Mouse (Mus musculus): Measurements from ENCODE around the gene Syce3. TPM values are rescaled to one million over a fixed set of nuclear protein-coding genes. Genes with fewer than 3 reads are reported as not detected.
A peak's percentile ranks its signal among the peaks of the same experiment; 100 is the strongest.

Syce3 gene
- total RNA-seq, 2 experiments from 2014 or later = not detected

DNA sequence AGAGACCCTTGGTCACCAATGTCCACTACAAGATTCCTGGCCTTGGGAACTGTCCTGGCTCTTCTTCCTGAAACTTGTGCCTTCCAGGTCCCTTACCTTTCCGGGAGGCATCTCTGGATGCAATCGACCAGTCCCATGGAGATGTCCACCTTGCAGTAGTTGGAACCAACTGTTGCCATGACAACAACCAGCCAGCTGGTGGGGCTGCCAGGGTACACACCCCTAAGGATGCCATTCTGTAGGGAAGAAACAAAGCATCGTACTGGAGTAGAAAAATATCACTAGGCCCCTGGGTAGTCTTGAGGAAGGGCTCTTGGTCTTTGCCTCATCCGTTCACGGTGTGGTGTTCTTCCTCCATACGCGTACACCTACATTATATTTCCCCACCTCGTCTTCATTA, 14.3 kb upstream of the Syce3 start:
- DNase-seq (ENCODE audit: low spot score in 2 of 2) = no peak

DNA sequence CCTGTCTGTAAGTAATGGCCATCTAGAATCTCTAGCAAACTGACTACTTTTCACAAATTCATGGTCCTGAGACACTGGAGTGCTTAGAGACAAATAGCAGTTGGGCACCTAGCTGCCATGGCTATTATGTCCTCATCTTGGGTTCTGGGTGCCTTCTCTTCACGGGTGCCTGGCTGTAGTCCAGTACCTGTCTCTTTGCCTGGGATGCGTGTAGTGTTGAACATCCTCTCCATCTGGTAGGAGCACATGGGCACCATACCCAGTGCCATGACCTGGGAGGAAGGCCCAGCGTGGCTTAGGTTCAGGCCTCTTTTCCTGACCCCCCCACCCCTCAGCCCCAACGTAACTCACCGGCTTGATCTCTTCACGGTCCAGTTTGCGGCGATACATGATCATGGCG, 11.6 kb upstream of the Syce3 start:
- DNase-seq (ENCODE audit: low spot score in 2 of 2) = no peak

DNA sequence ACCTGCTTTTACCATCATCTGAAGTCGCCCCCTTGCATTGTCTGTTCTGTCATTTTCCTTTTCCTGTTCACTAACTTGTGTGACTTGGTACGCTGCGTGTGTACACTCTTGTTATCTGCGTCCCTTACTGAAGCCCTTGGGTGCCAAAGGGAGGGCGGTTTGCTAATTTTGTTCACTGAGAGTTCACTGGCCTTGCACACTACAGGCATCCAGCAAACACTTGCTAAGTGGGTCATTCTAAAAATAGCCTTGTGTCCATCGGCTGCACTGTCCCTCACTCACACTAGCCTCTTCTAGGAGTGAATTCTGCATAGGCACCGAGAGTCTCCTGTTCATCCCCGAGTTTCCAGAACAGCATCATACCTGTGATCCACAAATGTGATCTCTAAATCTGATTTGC, 5.0 kb upstream of the Syce3 start:
- DNase-seq (ENCODE audit: low spot score in 2 of 2) = no peak

DNA sequence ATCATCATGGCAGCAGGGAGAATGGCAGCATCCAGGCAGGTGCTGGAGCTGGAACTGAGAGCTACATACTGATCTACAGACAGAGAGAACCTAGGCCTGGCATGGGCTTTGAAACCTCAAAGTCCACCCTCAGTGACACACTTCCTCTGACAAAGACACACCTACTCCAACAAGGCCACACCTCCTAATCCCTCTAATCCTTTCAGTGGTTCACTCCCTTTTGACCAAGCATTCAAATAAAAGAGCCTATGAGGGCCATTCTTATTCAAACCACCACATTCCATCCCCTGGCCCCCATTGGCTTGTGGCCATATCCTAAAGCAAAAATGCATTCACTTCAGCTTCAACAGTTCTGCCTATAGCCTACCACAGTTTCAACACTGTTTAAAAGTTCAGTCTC, 3.6 kb downstream of the Syce3 start:
- DNase-seq (ENCODE audit: low spot score in 2 of 2) = no peak

DNA sequence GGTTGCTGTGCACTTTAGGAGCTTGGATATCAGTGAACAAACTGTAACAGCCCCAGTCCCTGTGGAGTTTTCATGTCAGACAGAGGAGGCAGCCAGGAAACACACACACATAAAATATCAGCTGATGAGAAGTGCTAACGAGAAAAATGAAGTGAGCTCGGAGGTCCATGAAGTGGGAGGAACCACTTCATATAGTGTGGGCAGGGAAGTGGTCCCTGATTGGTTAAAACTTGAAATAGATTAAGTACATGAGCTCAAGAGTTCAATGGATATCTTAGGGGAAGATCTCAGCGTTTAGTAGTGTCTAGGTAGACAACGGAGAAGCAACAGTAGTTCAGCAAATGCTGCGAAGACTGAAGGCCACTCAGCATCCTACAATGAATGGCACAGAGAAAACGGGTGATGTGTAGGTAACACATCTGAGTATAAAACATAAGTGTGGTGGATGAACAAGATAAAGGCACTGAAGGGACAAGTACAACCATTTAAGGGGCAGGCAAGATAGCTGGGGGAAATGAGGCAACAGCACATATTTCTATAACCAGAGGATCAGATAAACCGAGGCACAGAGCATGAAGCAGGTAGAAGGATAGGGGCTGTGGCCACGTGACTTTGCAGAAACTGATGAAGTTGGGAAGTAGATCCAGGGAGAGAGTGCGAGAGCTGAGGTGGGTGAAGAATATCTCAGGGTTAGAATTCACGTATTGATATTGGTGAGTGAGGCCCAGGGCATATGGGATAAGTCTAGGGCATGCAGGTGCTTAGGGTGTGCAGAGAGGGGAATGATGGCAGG, 5.3 kb downstream of the Syce3 start:
- no peak for DNase-seq (ENCODE audit: low spot score in 2 of 2)

DNA sequence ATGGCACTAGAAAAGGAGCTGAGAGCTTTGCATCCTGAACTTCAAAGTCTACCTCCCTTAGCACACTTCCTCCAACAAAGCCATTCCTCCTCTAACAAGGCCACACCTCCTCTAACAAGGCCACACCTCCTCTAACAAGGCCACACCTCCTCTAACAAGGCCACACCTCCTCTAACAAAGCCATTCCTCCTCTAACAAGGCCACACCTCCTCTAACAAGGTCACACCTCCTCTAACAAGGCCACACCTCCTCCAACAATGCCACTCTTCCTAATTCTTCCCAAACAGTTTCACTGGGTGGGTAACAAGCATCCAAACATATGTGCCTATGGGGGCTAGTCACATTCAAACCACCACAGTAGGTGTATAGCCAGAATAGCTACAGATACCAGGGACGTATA, 7.8 kb downstream of the Syce3 start:
- no peak for DNase-seq (ENCODE audit: low spot score in 2 of 2)

DNA sequence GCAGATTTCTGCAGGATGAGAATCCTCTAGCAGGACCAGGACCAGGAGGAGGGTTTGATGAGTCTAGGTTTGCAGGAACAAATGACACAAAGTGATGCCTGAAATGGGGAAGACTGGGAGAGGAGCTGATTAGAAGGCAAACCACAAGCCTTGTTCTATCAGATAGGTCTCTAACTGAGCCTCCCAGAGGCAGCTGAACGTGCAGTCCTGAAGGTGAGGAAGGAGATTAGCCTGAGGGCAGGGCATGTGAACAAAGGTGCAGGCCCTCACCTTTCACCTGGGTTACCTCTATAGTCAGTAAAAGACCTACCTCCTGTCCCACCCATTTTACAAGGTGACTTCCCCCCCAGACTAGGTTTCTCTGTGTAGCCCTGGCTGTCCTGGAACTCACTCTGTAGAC, 10.6 kb downstream of the Syce3 start:
- DNase-seq (ENCODE audit: low spot score in 2 of 2) = no peak

DNA sequence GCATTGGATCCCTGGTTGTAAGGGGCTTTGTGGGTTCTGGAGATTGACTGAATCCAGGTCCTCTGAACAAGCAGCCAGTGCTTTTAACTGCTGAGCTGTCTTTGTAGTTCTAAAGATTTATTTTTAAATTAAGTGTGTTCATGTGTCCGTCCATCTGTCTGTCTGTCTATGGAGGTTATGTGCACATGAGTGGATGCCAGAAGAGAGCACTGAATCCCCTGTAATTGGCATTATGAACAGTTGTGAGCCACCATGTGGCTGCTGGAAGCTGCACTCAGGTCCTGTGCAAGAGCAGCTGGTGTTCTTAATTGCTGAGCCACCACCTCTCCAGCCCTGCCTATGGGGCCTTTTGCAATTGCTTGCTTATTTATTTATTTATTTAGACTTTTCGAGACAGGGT, 12.2 kb downstream of the Syce3 start:
- no peak for DNase-seq (ENCODE audit: low spot score in 2 of 2)

DNA sequence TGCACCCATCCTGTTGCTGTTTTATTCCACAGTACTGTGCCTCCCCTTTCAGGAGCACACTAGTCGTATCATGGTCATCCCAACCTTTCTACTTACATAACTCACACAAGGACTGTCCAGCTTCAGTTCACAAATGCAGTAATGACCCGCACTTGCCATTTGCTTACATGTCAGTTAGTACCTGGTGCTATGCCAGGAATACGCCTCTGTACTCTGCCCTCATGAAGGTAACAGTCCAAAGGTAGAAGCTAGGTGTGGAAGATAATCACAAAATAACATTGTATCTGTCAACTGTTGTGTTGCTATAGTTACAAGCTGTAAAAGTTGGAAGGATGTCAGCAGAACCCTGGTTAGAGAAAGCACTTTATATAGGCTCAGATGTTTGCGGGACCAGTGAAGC, 13.4 kb downstream of the Syce3 start:
- no peak for DNase-seq (ENCODE audit: low spot score in 2 of 2)

DNA sequence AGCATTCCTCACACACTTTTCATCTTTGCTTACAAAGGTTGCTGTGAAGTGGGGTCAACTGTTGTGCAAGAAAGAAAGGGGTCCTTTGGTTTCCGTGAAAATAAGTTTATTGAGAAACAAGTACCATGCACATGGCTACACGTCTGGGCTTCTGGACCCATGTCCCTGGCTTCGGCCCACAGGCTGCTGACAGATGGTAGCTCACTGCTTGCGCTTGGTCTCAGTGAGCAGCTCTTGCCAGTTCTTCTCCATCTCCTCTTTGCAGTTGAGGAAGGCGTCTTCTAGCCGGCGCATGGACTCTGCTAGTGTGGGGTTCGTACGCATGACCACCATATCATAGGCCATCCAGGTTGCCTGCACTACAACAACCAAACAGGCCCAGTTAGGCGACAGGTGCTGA, 20.2 kb downstream of the Syce3 start:
- no peak for DNase-seq (ENCODE audit: low spot score in 2 of 2)

DNA sequence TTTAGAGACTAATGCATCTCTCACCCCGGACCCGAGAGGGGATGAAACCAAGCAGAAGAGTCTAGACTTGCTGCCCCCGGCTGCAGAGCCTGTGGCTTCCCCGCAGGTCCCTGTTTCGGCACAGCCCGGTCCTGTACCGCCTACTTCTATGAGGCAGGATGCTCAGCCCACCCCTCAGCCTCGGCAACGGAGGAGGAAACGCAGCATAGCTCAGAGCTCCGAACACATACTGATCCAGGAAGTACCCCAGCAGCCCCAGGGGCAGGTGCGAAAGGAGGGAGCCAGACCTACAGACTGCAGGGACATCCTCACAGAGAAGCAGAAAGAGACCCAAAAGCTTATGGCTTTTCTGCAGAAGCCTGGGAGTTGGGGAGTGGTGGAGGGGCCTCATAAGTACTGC, 23.2 kb downstream of the Syce3 start:
- DNase-seq (ENCODE audit: low spot score in 2 of 2) = no peak

DNA sequence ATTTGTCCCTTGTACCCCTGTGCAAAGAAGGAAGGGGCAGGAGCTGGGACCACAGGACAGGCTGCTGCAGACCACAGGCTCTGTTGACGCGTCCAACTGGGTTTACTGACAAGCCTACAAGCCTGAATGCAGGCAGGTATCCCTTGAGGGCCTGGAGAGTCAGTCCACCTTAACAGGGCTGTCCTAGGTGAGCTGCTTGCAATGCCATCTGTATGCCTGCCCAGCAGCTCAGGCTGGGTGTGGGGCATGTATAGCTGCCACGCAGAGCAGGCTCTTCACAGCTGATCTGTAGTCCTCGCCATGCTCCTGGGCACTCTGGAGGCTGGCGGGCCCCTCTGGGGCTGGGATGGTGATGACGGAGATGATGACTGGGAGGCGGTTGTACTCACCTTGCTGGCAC, 25.7 kb downstream of the Syce3 start, which contains the start of gene Klhdc7b:
Klhdc7b (plus strand) TSS at position 301 of the 400 bp plus-strand sequence.
- no peak for DNase-seq (ENCODE audit: low spot score in 2 of 2)

DNA sequence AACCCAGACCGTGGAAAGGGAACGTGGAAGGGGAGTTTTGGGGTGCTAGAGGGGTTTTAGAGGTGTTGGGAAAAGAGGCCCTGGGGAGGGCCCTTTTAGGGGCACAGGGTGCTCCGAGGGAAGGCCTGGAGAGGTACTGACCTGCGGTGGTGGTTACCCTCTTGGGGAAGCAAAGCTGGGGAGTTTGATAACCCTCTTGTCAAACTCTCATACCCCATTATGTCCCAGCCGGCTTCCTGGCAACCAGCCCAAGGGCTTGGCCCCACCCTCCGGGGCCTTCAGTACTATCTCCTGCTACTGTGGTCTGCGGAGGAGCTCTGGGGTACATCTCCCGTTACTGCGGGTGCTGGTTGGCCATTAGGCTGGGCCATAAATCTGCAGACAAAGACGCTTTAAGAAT, 30.9 kb downstream of the Syce3 start:
- no peak for DNase-seq (ENCODE audit: low spot score in 2 of 2)

DNA sequence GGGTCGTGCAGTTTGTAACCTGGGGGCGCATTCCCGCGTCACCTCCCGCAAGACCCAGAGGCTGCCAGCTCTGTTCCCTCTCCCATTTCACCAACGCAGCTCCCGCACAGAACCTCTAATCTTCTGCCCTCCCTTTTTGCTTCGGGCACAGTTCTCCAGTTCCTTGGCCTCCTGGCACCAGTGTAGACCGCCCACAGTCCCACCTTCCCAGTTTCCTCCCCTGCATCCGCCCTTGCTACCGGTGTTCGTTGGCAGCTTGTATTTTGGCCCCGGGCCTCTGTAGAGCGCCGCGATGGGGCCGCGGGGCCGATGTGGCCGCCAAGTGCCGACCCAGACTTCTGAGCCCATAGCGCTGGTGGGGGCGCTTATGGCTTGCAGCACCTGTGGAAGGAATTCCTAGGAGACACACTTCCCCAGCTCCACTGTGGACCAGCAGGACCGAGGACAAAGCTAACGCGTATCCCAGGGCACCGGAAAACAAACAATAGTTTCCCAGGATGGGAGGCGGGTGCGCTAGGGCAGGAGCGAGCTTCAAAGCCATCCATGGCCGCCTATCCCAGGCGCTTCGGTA, 31.4 kb downstream of the Syce3 start, which contains the start of gene Odf3b:
Odf3b (minus strand) TSS at position 452 of the 571 bp plus-strand sequence.
- no peak for DNase-seq (ENCODE audit: low spot score in 2 of 2)

DNA sequence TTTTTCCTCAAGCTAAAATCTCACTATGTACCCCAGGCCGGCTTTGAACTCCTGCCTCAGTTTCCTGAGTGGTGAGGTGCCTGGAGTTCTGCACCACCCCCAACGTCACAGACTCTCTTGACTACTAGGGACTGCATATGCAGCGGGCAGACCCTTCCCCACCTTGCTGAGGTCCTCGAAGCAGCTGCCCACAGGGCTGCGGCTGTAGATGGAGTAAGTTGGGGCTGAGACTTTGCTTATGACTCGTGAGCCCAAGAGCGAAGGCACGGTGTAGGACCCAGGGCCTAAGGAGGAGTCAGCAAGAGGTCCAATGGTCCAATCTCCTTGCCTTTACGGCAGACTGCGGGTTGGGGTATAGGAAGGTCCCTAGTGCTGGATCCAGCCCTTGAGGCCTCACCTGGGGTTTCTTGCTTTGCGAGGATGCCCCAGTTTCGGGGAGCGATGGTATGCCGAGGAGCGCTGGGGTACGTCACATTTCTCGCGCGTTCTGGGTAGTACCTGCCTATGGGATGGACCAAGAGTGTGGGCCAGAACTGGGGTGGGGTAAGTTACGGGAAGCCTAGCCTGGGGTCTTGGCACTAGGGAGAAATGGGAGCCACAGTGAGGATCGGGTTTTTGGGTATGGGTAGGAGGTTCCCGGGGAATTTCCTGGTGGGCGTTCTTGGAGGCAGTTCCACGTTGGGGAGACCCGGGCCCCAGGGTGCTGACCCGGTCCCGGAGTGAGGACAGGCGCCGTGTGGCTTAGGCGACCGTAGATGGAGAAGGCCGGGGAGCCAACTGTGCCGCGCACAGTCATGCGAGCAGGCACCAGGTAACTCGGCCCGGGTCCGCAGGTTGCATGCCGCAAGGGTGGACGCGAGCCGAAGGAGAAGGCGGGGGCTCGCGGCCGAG, 32.1 kb downstream of the Syce3 start:
- DNase-seq (ENCODE audit: low spot score in 2 of 2) = no peak

DNA sequence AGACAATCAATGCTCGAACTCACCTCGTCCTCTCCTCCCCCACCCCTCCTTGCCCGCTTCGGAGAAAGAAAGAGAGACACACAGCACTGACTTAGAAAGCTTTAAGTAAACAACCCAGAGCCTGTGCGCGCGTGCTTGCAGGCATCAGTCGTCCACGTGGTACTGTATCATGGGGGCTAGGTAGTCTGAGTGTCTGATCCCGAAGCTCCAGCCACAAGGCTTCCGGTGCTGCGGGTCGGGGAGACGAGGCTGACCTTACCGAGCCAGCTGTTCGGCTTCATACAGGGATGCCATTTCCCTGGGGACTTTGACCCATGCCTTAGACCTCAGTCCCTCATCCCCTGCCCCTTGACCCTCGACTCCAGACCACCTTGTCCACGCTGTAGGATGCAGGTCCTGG, 32.9 kb downstream of the Syce3 start:
- DNase-seq (ENCODE audit: low spot score in 2 of 2) = no peak

DNA sequence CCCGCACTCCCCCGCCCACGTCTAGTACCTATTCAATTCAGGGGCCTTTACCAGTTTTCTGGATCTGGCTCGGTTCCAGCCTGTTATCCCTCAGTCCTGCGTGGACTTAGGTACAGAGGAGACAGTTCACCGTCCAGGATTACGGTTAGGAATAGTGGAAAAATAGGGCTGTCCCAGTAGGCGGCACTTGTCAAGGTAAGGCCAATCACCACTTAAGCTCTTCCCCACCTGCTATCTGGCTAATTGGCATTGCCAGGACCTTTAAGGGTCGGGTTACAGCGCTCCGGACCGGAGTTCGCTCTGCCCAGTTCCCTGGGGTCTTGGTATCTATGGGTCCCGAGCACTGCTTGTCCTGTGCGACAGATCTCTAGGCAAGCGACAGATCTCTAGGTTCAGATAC, 33.3 kb downstream of the Syce3 start, which contains the start of gene Tymp:
Tymp (minus strand) TSS at position 83 of the 400 bp plus-strand sequence.
- DNase-seq (ENCODE audit: low spot score in 2 of 2) = no peak

DNA sequence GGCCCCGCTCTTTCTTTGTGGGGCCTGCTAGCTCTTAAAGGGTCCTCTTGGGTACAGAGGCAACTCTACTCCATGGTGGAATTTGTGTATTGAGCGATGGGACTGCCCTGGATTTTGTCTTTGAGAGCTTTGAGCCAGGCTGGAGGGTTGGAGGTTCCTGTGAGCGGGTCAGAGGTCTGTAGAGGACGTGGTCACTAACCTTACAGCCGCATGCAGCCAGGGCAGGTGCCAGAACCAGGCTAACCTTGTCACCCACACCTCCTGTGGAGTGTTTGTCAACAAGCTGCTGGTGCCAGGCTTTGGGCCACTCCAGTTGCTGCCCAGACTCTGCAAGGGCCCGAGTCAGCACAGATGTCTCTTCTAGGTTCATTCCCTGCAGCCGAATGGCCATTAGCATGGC, 34.3 kb downstream of the Syce3 start:
- no peak for DNase-seq (ENCODE audit: low spot score in 2 of 2)

DNA sequence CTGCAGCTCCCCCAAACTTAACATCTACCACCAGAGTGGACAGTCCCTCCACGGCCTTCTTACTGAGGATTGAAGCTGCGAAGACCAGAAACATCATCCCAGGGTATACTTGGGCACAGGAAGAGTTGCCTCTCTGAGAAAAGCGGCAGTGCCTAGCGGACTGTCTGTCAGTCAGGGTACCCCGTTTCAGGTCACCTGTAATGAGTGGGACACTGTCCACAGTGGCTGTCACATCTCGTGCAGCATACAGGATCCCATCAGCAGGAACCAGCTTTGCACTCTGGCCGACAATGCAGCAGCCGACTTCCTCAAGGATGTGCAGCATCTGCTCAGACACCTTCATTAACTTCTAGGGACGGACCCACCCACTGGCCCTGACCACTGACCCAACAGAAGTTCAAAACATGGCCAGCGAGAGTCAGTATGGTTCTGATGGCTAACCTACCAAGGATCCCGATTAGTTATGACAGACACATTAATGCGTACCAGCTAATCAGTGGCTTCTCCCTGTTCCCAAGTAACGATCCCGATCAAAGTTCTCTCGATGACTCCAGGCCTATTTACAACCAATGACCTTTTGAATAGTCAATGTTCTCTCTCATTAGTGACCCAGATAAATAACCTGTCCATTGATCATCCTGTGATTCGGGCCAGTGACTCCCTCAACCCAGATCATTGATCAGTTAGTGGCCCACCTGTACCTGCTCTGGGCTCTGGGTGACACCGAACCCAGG, 35.3 kb downstream of the Syce3 start:
- DNase-seq (ENCODE audit: low spot score in 2 of 2) = no peak

DNA sequence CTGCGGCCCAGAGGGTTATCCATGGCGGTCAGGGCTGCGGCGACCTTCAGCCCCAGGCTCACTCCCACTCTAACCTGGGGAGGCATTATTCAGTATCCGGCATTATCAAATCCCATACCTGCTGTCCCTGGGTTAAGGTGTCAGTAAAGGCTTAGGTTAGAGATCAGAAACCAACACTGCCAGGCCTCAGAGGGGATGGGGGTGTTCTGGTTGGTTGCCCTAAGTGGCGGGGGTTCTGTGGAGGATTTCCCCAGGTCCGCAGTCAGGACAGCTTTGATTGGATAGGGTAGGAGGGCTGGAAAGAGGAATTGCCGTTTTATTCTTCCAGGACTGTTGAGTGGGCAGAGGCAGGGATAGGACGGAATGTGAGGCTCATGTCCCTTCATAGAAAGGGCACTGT, 36.0 kb downstream of the Syce3 start:
- DNase-seq (ENCODE audit: low spot score in 2 of 2) = no peak

DNA sequence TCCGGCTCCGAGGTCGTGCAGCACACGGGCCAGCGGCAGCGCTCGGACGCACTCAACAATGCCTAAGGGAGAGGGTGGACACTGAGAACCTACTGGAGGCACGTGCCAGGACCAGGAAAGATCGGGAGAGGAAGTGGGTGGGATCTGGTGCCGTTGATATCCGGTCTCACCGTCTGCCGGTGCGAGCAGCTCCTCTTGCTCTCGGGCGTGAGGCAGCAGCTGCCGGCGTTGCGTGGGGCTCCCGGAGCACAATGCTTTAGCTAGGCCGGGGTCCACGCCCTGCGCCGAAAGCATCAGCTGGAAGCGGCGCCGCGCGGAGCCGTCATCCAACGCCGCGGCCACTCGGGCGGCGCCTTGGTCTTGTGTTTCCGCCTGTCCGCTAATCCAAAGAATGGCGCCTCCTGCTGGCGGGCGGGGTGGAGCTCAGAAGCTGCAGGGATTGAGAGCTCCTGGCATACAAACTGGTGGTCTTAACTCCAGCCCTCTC, 36.5 kb downstream of the Syce3 start, which contains the start of gene Sco2:
Sco2 (minus strand) TSS at position 85 of the 487 bp plus-strand sequence.
- peak; percentile 86 to 90 for DNase-seq (ENCODE audit: low spot score in 2 of 2)
